Mouse (Mus musculus) liver, embryonic 13.5 days (tissue): ENCODE data around the gene Rorc. TPM values are rescaled to one million over a fixed set of nuclear protein-coding genes. Genes with fewer than 3 reads are reported as not detected.
A peak's percentile ranks its signal among the peaks of the same experiment; 100 is the strongest.

Experiments
- ATAC-seq: fragments of 200-750 bp; cut with Nextera tagmentation; 2 replicates; pipeline ENCODE4 v1.8.0; 2017; ENCODE audit warnings: low read depth, mild to moderate bottlenecking, moderate number of reproducible peaks, moderate library complexity
- DNase-seq: peaks from one replicate; pipeline ENCODE4 v3.0.0; 2022
- H3K27ac ChIP-seq: fragments of 300-500 bp; sonication (generic); 2 replicates; pipeline ENCODE4 v1.5.1; 2015; ENCODE audit warnings: moderate library complexity, mild to moderate bottlenecking, inconsistent platforms
- H3K27me3 ChIP-seq: fragments of 300-500 bp; sonication (generic); 2 replicates; pipeline ENCODE4 v1.6.1; 2015; ENCODE audit warnings: mild to moderate bottlenecking, inconsistent platforms
- H3K36me3 ChIP-seq: fragments of 300-500 bp; sonication (generic); 2 replicates; pipeline ENCODE4 v1.6.1; 2015; ENCODE audit warnings: mild to moderate bottlenecking, inconsistent platforms
- H3K4me1 ChIP-seq: fragments of 300-500 bp; sonication (generic); replicated peaks from 2 replicates; pipeline ENCODE4 v1.6.1; 2015; ENCODE audit warnings: inconsistent platforms
- H3K4me2 ChIP-seq: fragments of 300-500 bp; sonication (generic); 2 replicates; pipeline ENCODE4 v1.6.1; 2015; ENCODE audit warnings: inconsistent platforms, mild to moderate bottlenecking, moderate library complexity
- H3K4me3 ChIP-seq: fragments of 300-500 bp; sonication (generic); replicated peaks from 2 replicates; pipeline ENCODE4 v1.5.1; 2015; ENCODE audit warnings: mild to moderate bottlenecking, inconsistent platforms
- H3K9ac ChIP-seq: fragments of 300-500 bp; sonication (generic); 2 replicates; pipeline ENCODE4 v1.6.1; 2015; ENCODE audit warnings: mild to moderate bottlenecking, inconsistent platforms
- H3K9me3 ChIP-seq: fragments of 300-500 bp; sonication (generic); replicated peaks from 2 replicates; pipeline ENCODE4 v1.6.1; 2016; ENCODE audit warnings: inconsistent platforms
- WGBS: fragments of 180-500 bp; shearing (Covaris S2); methylation state at CpG from one replicate; pipeline ENCODE4 v1.1.7; 2015; ENCODE audit not compliant: insufficient replicate concordance; 5-methylcytosine and 5-hydroxymethylcytosine counted together
- polyA plus RNA-seq: library from polyadenylated mRNA; unstranded; fragments of >200 nt; fragmentation: Nextera tagmentation; extraction: Ambion mirVana; gene quantifications from 2 replicates; pipeline ENCODE4 v1.2.1, GENCODE M21; 2015

Gene Rorc
- polyA plus RNA-seq, 1 experiment from 2014 or later = 0.58 TPM

GRCm38 (mm10) chr3:94392128-94392527 lies 19.5 kb downstream of the Rorc start:
- peaks cover 7% of the 10 kb centered on the region for H3K27me3 ChIP-seq
- H3K4me3 ChIP-seq = no peak overlapping the region
- no peaks in the 10 kb centered on the region for H3K36me3 ChIP-seq
- no peak for ATAC-seq
- no peak overlapping the region for H3K4me2 ChIP-seq
- DNase-seq = no peak
- H3K27ac ChIP-seq = no peak overlapping the region
- no peak overlapping the region for H3K9ac ChIP-seq
- WGBS = 53% methylated on average over 2 of the region's 2 CpGs
- H3K4me1 ChIP-seq = no peaks in the 10 kb centered on the region
- H3K9me3 ChIP-seq = no peaks in the 10 kb centered on the region

GRCm38 (mm10) chr3:94393049-94393448 lies 20.5 kb downstream of the Rorc start:
- Histone ChIP-seq H3K27ac (no peak overlapping the region), H3K9ac (no peak overlapping the region), H3K9me3 (no peaks in the 10 kb centered on the region), H3K4me3 (no peak overlapping the region), H3K4me2 (no peak overlapping the region), H3K36me3 (no peaks in the 10 kb centered on the region), H3K27me3 (peaks cover 16% of the 10 kb centered on the region), H3K4me1 (no peaks in the 10 kb centered on the region)
- DNase-seq (no peak), ATAC-seq (no peak)
- WGBS = 52% methylated on average over 4 of the region's 4 CpGs

GRCm38 (mm10) chr3:94396336-94396735 lies 23.7 kb downstream of the Rorc start:
- Histone ChIP-seq H3K9me3 (no peaks in the 10 kb centered on the region), H3K36me3 (no peaks in the 10 kb centered on the region), H3K4me3 (no peak overlapping the region), H3K9ac (no peak overlapping the region), H3K4me1 (no peaks in the 10 kb centered on the region), H3K4me2 (no peak overlapping the region), H3K27ac (no peak overlapping the region), H3K27me3 (peaks cover 49% of the 10 kb centered on the region)
- 47% methylated on average over 1 of the region's 1 CpGs for WGBS
- DNase-seq = no peak
- no peak for ATAC-seq

- H3K4me3 ChIP-seq = no peak overlapping the region
- H3K27ac ChIP-seq = no peak overlapping the region
- H3K4me2 ChIP-seq = no peak overlapping the region
- H3K4me1 ChIP-seq = no peaks in the 10 kb centered on the region
- no peak for DNase-seq
- H3K27me3 ChIP-seq = peaks cover 54% of the 10 kb centered on the region
- no peaks in the 10 kb centered on the region for H3K9me3 ChIP-seq
- no peaks in the 10 kb centered on the region for H3K36me3 ChIP-seq
- H3K9ac ChIP-seq = no peak overlapping the region
- 55% methylated on average over 4 of the region's 4 CpGs for WGBS
- no peak for ATAC-seq
Observed at GRCm38 (mm10) chr3:94396851-94397250, 24.3 kb downstream of the Rorc start.

- ATAC-seq (no peak), DNase-seq (no peak)
- Histone ChIP-seq H3K27me3 (peaks cover 68% of the 10 kb centered on the region), H3K27ac (no peak within 1 kb of the TSS), H3K4me3 (no peak within 1 kb of the TSS), H3K4me1 (no peaks in the 10 kb centered on the region), H3K9ac (no peak within 1 kb of the TSS), H3K9me3 (no peaks in the 10 kb centered on the region), H3K4me2 (peak within 1 kb of the TSS; percentile 36), H3K36me3 (no peaks in the 10 kb centered on the region)
- WGBS = 52% methylated on average over 6 of the region's 6 CpGs
Observed at GRCm38 (mm10) chr3:94398217-94398616, 25.6 kb downstream of the Rorc start, which contains the start of gene Lingo4. TSS of gene Lingo4 (plus strand) at chr3:94398517.

- no peak overlapping the region for H3K9ac ChIP-seq
- no peak for DNase-seq
- no peak overlapping the region for H3K27ac ChIP-seq
- no peaks in the 10 kb centered on the region for H3K9me3 ChIP-seq
- ATAC-seq = no peak
- H3K4me1 ChIP-seq = no peaks in the 10 kb centered on the region
- WGBS = 4% methylated on average over 20 of the region's 20 CpGs
- H3K4me2 ChIP-seq = peak overlapping the region; percentile 36
- H3K36me3 ChIP-seq = no peaks in the 10 kb centered on the region
- H3K4me3 ChIP-seq = no peak overlapping the region
- peaks cover 76% of the 10 kb centered on the region for H3K27me3 ChIP-seq
Observed at GRCm38 (mm10) chr3:94398943-94399481, 26.4 kb downstream of the Rorc start.

GRCm38 (mm10) chr3:94399663-94400310 lies 27.2 kb downstream of the Rorc start:
- ATAC-seq (no peak), DNase-seq (no peak)
- no peak overlapping the region for H3K4me3 ChIP-seq
- peaks cover 83% of the 10 kb centered on the region for H3K27me3 ChIP-seq
- no peak overlapping the region for H3K9ac ChIP-seq
- WGBS = 35% methylated on average over 5 of the region's 5 CpGs
- H3K4me2 ChIP-seq = no peak overlapping the region
- no peaks in the 10 kb centered on the region for H3K4me1 ChIP-seq
- no peaks in the 10 kb centered on the region for H3K36me3 ChIP-seq
- no peak overlapping the region for H3K27ac ChIP-seq
- H3K9me3 ChIP-seq = no peaks in the 10 kb centered on the region

GRCm38 (mm10) chr3:94402451-94402850 lies 29.9 kb downstream of the Rorc start:
- WGBS = 36% methylated on average over 8 of the region's 8 CpGs
- no peak for ATAC-seq
- H3K4me1 ChIP-seq = no peaks in the 10 kb centered on the region

GRCm38 (mm10) chr3:94404366-94405054 lies 31.9 kb downstream of the Rorc start:
- Histone ChIP-seq H3K27ac (no peak overlapping the region), H3K4me1 (no peaks in the 10 kb centered on the region), H3K9me3 (no peaks in the 10 kb centered on the region), H3K9ac (no peak overlapping the region), H3K4me2 (no peak overlapping the region), H3K4me3 (no peak overlapping the region), H3K27me3 (peaks cover 62% of the 10 kb centered on the region), H3K36me3 (no peaks in the 10 kb centered on the region)
- no peak for ATAC-seq
- DNase-seq = no peak
- WGBS = 28% methylated on average over 7 of the region's 7 CpGs

More at GRCm38 (mm10) chr3:94402451-94402850, 29.9 kb downstream of the Rorc start:
- Histone ChIP-seq H3K36me3 (no peaks in the 10 kb centered on the region), H3K27me3 (peaks cover 82% of the 10 kb centered on the region), H3K4me3 (no peak overlapping the region), H3K27ac (no peak overlapping the region), H3K9me3 (no peaks in the 10 kb centered on the region), H3K9ac (no peak overlapping the region), H3K4me2 (no peak overlapping the region)
- no peak for DNase-seq

- Histone ChIP-seq H3K4me1 (no peaks in the 10 kb centered on the region), H3K4me2 (no peak overlapping the region), H3K4me3 (no peak overlapping the region), H3K9me3 (no peaks in the 10 kb centered on the region), H3K27me3 (peaks cover 51% of the 10 kb centered on the region), H3K9ac (no peak overlapping the region), H3K36me3 (no peaks in the 10 kb centered on the region), H3K27ac (no peak overlapping the region)
- ATAC-seq (no peak), DNase-seq (no peak)
- WGBS = 55% methylated on average over 4 of the region's 4 CpGs
Observed at GRCm38 (mm10) chr3:94405561-94405960, 33.0 kb downstream of the Rorc start.

- peak; percentile 57 for ATAC-seq
- Histone ChIP-seq H3K36me3 (no peaks in the 10 kb centered on the region), H3K4me1 (peaks cover 15% of the 10 kb centered on the region), H3K9ac (peak overlapping the region; percentile 61), H3K27ac (no peak overlapping the region), H3K4me3 (peak overlapping the region; percentile 58), H3K27me3 (peaks cover 21% of the 10 kb centered on the region), H3K9me3 (no peaks in the 10 kb centered on the region), H3K4me2 (peak overlapping the region; percentile 78)
- 8% methylated on average over 25 of the region's 25 CpGs for WGBS
- no peak for DNase-seq
Observed at GRCm38 (mm10) chr3:94412530-94412929, 39.9 kb downstream of the Rorc start.
